Mouse (Mus musculus) granulocyte monocyte progenitor cell, adult 5-6 weeks (primary cell): ENCODE measurements at regions not wholly inside any gene's neighbourhood (a gene's known extent, or its start where the extent isn't known, plus 50 kb on each side); places are given as distances from the start of the nearest gene placed in this dataset.
"Not testable (repeated sequence)": the region's sequence is repeated elsewhere in the genome, so short reads cannot be mapped to it uniquely, and the experiment has no call there.

Experiments
- ATAC-seq: replicated peaks from 2 replicates; pipeline ENCODE4 v1.8.0; 2016; ENCODE audit warnings: mild to moderate bottlenecking, moderate TSS enrichment, inconsistent platforms; ENCODE audit not compliant: poor library complexity, severe bottlenecking

GRCm38 (mm10) chr1:17545311-17545710 lies 600.4 kb downstream of the Crisp4 start:
- ATAC-seq, result no peak

DNA sequence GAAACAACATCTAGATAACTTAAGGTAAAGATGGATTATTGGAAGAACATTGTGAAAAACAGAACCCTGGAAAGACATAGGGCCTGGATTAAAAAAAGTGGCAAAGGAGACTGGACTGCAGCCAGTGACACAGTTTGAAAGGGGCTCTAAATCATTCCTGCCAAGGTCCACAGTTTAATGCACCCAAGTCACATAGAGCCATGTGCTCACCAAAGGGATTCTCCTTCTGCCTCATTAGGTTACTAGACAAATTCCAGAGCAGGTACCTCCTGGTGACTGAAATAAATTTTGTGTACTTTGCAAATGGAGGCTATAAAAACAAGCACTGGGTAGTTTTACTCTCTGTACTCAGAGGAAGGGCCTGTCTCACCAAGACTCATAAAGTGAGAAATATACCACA lies 607.5 kb downstream of the Crisp4 start:
- no peak for ATAC-seq

- not testable (repeated sequence) for ATAC-seq
Measured at GRCm38 (mm10) chr1:17531291-17531690, 614.4 kb downstream of the Crisp4 start.

GRCm38 (mm10) chr1:17520118-17520517 lies 625.6 kb downstream of the Crisp4 start:
- no peak for ATAC-seq

- no peak for ATAC-seq
Measured at GRCm38 (mm10) chr1:17506125-17507112, 639.3 kb downstream of the Crisp4 start.

DNA sequence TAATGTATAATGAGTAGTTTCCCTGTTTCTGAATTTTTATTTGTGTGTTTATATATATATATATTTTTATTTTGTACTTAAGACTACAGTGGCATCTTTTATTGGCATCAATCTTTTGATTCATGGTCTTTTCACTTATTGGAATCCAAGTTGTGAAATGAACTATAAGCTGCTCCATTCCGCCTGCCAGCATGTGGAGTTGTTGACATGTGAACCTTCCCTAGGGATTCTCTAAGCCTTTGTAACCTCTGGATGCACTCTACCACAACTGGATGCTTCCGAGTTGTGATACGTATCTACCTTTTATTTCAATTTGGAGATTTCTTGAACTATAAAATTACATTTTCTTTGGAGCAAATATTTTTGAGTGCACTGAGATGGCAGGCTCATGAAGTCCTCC lies 652.1 kb downstream of the Crisp4 start:
- no peak for ATAC-seq

- ATAC-seq, result not testable (repeated sequence)
Measured at GRCm38 (mm10) chr1:17489854-17490202, 655.9 kb downstream of the Crisp4 start.

- not testable (repeated sequence) for ATAC-seq
Measured at GRCm38 (mm10) chr1:17489192-17489853, 656.4 kb downstream of the Crisp4 start.

- peak; percentile 72 for ATAC-seq
Measured at GRCm38 (mm10) chr1:17451204-17451866, 694.4 kb downstream of the Crisp4 start.

DNA sequence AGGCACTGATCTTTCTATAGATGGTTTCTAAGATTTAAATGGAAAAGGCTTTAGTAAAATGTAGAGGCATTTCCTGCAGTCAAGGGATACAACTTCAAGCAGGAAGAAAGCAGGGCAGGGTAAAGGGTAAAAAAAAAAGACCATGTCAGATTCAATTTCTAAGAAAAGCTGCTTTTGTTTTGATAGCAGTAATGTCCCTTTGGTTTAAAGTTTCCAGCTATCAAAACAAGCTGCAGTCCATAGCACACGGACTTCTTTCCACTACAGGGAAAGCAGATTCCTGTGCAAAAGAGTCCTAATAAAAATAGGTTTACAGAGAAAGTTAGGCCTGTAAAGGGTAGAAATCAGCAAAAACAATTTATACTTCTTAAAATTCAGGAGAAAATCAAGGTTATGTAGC lies 695.0 kb downstream of the Crisp4 start:
- no peak for ATAC-seq

DNA sequence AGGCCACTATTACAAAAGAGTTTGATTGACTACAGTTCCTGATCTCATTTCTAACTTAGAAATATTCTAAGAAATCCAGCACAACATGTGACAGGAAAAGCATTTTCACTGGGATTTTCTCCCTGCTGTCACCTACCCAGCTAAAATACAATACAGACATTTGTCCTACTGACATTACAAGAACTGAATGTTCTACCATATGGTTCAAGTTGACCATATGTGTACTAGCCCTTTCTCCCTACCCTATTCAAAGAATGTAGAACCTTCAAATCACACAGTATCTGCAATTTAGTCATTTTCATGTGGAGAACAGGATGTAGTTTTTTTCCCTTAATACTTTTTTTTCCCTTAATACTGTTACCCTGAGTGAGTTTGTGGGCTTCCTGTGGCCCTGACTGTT lies 695.4 kb downstream of the Crisp4 start:
- ATAC-seq, result no peak

- 0 out of 2 replicates have a peak, but pooled peaks have one; percentile 44 for ATAC-seq
Measured at GRCm38 (mm10) chr1:17449291-17449690, 696.4 kb downstream of the Crisp4 start.

DNA sequence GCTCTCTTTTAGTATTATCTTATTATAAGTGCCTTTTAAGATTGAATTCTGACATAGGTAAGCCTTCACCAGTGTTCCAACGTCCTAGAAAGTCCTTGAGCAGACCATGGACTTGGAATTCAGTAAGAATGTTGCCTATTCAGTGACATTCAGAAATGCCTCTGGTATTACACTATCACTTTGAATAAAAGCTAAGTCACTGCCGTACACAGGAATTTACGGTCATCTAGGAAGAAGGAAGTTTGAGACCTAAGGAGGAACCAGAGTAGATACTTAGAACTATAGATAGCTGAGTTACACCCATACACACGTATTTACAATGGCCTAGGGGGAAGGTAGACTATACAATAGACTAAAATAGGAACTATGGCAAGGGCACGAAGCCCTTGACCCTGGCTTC lies 711.6 kb downstream of the Crisp4 start:
- ATAC-seq, result not testable (repeated sequence)

GRCm38 (mm10) chr1:17415958-17416357 lies 729.7 kb downstream of the Crisp4 start:
- ATAC-seq, result no peak

- ATAC-seq, result no peak
Measured at GRCm38 (mm10) chr1:17394893-17395292, 750.8 kb downstream of the Crisp4 start.

DNA sequence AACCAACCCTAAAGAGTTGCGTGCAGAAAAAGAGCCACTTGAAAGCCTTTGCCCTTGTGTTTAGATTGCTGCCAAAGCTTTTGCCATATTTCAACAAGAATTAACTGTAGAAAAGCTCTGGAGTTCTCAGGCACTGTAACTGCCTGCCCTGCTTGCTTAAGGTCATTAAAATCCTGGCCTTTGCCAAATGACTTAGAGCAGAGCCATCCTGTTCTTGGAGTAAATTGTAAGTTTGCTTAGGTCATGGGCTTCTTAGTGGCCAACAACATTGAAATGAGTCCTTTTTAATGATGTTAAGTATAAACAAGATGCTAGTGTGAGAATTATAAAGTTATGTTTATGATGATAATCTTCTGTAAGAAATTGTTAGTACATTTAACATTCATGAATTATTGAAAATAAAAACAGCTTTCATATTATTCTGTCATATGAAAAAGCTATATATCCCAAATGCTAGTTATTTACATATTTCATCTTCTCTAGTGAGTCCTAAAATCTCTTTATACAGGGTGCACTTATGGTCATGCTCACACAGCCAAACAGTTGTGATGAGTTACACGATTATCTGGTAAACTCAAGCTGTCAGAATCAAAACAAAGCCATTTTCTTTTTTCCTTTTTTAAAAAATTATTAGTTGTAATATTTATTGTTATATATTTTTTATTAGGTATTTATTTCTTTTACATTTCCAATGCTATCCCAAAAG lies 753.4 kb downstream of the Crisp4 start:
- no peak for ATAC-seq

- no peak for ATAC-seq
Measured at GRCm38 (mm10) chr1:17377562-17377961, 768.1 kb downstream of the Crisp4 start.

DNA sequence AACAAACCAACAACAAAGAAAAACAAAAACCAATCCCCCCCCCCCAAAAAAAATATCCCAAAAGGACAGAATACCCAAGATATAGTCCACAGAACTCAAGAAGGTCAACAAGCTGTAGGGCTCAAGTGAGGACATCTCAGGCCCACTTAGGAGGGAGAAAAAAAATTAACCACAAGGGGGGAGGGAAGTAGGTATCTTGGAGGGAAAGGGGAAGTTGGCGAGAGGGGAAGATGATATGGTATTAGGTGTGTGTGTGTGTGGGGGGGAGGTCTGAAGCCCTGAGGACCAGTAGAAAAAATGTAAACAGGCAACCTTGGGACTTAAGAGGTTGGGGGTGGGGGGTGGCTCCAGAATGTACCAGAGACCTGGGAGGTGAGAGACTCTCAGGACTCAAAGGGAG lies 797.4 kb downstream of the Crisp4 start:
- ATAC-seq, result peak; percentile 58

GRCm38 (mm10) chr1:17337827-17338226 lies 807.9 kb downstream of the Crisp4 start:
- ATAC-seq, result no peak

GRCm38 (mm10) chr1:17311392-17311791 lies 834.3 kb downstream of the Crisp4 start:
- ATAC-seq, result not testable (repeated sequence)
